Mouse (Mus musculus): ENCODE results near the gene Diaph2. TPM values are rescaled to one million over a fixed set of nuclear protein-coding genes. Genes with fewer than 3 reads are reported as not detected.
"Not testable (repeated sequence)": the region's sequence is repeated elsewhere in the genome, so short reads cannot be mapped to it uniquely, and the experiment has no call there.

Diaph2 gene
- polyA plus RNA-seq, 1 experiment = 7.0 TPM

DNA sequence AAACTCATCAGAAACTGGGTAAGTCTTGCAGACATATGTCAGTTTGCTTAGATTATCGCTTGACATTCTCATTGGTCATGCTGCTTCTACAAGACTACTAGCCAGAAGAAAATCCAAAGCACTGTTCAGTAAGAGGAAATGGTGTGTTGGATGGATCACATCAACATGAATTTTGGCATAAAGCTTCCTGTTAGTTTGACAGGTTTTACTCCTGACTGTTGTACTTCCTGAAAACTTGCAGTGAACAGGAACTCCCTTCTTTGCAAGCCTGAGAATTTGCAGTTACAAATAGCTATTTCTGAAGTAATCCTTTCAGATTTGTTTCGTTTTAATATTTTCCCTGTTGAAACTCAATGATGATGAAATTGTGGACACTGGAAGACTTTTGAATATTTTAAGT is 32.3 kb downstream of the Diaph2 start:
- WGBS = 58% methylated on average over 2 of the region's 2 CpGs
- TF ChIP-seq CTCF (IDR thresholded peaks at IDR 0.05; ENCODE audit: insufficient read depth, low read length) (no peak), POLR2A (IDR thresholded peaks at IDR 0.05; ENCODE audit: borderline replicate concordance, extremely low read depth, low read depth, low read length) (no peak)
- no peak for DNase-seq

DNA sequence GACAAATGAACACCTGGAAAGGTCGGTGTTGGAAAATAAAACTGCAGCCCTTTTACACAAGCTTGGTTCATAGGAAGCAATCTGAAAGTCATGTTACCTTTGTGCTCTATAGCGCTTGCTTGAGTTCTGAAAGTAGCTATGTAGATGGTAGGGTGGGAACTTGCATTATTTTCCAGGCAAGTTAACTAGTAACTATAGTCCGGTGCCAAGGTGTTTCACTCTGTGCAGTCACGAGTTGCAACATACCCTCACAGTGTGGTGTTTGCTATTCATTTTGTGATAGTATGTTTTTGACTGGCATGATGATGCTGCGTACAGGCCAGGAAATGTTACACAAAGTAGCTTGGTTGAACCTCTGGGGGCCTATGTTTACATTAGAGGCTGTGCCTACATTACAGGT is 34.5 kb downstream of the Diaph2 start:
- H3K4me3 ChIP-seq (replicated peaks; ENCODE audit: extremely low read depth, low read depth, low read length) = no peak overlapping the region

More for the DNA sequence above, 32.3 kb downstream of the Diaph2 start:
- no peak overlapping the region for H3K4me3 ChIP-seq (replicated peaks; ENCODE audit: extremely low read depth, low read depth, low read length)
- H3K4me1 ChIP-seq (ENCODE audit: control insufficient read depth, insufficient read depth, low read length) = no peaks in the 10 kb centered on the region

DNA sequence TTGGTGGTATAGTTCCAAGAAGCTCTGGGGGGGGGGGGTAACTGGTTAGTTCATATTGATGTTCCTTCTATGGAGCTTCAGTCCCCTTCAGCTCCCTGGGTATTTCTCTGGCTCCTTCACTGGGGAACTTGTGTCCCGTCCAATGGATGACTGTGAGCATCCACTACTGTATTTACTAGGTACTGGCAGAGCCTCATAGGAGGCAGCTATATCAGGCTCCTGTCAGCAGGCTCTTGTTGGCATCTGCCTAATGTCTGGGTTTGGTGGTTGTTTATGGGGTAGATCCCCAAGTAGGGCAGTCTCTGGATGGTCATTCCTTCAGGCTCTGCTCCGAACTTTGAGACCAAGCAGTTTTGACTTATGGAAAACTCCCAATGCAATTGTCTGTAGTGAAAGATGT is 50.4 kb downstream of the Diaph2 start:
- DNase-seq; H3K4me3 ChIP-seq (replicated peaks; ENCODE audit: extremely low read depth, low read depth, low read length); H3K4me1 ChIP-seq (ENCODE audit: control insufficient read depth, insufficient read depth, low read length): not testable (repeated sequence)
- WGBS = 86% methylated on average over 2 of the region's 2 CpGs

More for the DNA sequence above, 34.5 kb downstream of the Diaph2 start:
- no peak for TF ChIP-seq POLR2A (IDR thresholded peaks at IDR 0.05; ENCODE audit: borderline replicate concordance, extremely low read depth, low read depth, low read length)
- TF ChIP-seq CTCF (IDR thresholded peaks at IDR 0.05; ENCODE audit: insufficient read depth, low read length) = no peak
- DNase-seq = no peak
- 71% methylated on average over 5 of the region's 5 CpGs for WGBS
- no peaks in the 10 kb centered on the region for H3K4me1 ChIP-seq (ENCODE audit: control insufficient read depth, insufficient read depth, low read length)

GRCm38 (mm10) chrX:129831903-129832302 is 82.4 kb downstream of the Diaph2 start:
- Histone ChIP-seq H3K4me3 (replicated peaks; ENCODE audit: extremely low read depth, low read depth, low read length) (no peak overlapping the region), H3K4me1 (ENCODE audit: control insufficient read depth, insufficient read depth, low read length) (no peaks in the 10 kb centered on the region)
- TF ChIP-seq POLR2A (IDR thresholded peaks at IDR 0.05; ENCODE audit: borderline replicate concordance, extremely low read depth, low read depth, low read length) = no peak
- WGBS = 49% methylated on average over 2 of the region's 2 CpGs
- no peak for DNase-seq

GRCm38 (mm10) chrX:129833887-129834286 is 84.3 kb downstream of the Diaph2 start:
- no peak for DNase-seq
- TF ChIP-seq POLR2A (IDR thresholded peaks at IDR 0.05; ENCODE audit: borderline replicate concordance, extremely low read depth, low read depth, low read length) (no peak), CTCF (IDR thresholded peaks at IDR 0.05; ENCODE audit: insufficient read depth, low read length) (no peak)
- H3K4me1 ChIP-seq (ENCODE audit: control insufficient read depth, insufficient read depth, low read length) = no peaks in the 10 kb centered on the region
- H3K4me3 ChIP-seq (replicated peaks; ENCODE audit: extremely low read depth, low read depth, low read length) = no peak overlapping the region

DNA sequence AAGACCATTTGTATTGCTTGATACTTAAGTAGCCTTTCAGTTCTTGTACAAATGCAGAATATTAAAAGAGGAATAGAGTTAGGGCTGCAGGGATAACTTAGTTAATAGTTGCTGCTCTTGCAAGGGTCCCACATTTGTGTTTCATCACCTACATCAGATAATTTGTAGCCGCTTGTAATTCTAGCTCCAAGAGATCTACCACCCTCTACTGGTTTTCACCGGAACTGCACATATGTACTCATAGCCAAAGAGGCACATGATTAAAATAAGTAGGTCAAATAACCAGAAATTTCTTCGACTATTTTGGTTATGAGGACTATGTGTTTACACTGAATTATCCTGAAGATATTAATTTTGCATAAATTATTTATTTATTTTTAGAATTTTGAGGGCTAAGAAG is 134.9 kb downstream of the Diaph2 start:
- TF ChIP-seq CTCF (IDR thresholded peaks at IDR 0.05; ENCODE audit: insufficient read depth, low read length) (no peak), POLR2A (IDR thresholded peaks at IDR 0.05; ENCODE audit: borderline replicate concordance, extremely low read depth, low read depth, low read length) (no peak)
- Histone ChIP-seq H3K4me1 (ENCODE audit: control insufficient read depth, insufficient read depth, low read length) (no peaks in the 10 kb centered on the region), H3K4me3 (replicated peaks; ENCODE audit: extremely low read depth, low read depth, low read length) (no peak overlapping the region)
- 18% methylated on average over 3 of the region's 3 CpGs for WGBS
- DNase-seq = no peak

DNA sequence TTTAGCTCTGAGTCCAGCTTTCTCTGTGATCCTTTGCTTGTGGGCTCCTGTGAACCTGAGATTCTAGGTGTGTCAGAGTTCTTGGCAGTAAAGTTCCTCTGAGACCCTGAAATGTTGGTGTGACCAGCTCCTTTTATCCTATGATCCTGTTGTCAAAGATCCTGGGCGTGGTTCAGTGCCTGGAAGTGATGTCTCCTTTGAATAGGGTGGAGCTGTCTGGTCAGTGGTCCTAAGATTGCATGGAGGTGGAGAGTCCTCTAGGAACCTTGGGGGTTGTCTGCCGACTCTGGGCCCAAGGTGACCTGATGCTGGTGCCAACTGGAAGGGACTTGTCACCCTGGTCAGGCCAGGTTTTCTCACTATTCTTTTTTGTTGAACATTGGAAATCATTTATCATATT is 176.3 kb downstream of the Diaph2 start:
- H3K4me3 ChIP-seq (replicated peaks; ENCODE audit: extremely low read depth, low read depth, low read length) = no peak overlapping the region
- 84% methylated on average over 2 of the region's 2 CpGs for WGBS
- TF ChIP-seq POLR2A (IDR thresholded peaks at IDR 0.05; ENCODE audit: borderline replicate concordance, extremely low read depth, low read depth, low read length) (no peak), CTCF (IDR thresholded peaks at IDR 0.05; ENCODE audit: insufficient read depth, low read length) (no peak)
- H3K4me1 ChIP-seq (ENCODE audit: control insufficient read depth, insufficient read depth, low read length) = no peaks in the 10 kb centered on the region
- no peak for DNase-seq

GRCm38 (mm10) chrX:129974816-129975215 is 225.3 kb downstream of the Diaph2 start:
- 53% methylated on average over 4 of the region's 4 CpGs for WGBS
- no peaks in the 10 kb centered on the region for H3K4me1 ChIP-seq (ENCODE audit: control insufficient read depth, insufficient read depth, low read length)
- no peak overlapping the region for H3K4me3 ChIP-seq (replicated peaks; ENCODE audit: extremely low read depth, low read depth, low read length)
- no peak for DNase-seq
- TF ChIP-seq CTCF (IDR thresholded peaks at IDR 0.05; ENCODE audit: insufficient read depth, low read length) = no peak
- TF ChIP-seq POLR2A (IDR thresholded peaks at IDR 0.05; ENCODE audit: borderline replicate concordance, extremely low read depth, low read depth, low read length) = no peak

GRCm38 (mm10) chrX:130008210-130008609 is 258.7 kb downstream of the Diaph2 start:
- Histone ChIP-seq H3K4me1 (ENCODE audit: control insufficient read depth, insufficient read depth, low read length) (no peaks in the 10 kb centered on the region), H3K4me3 (replicated peaks; ENCODE audit: extremely low read depth, low read depth, low read length) (no peak overlapping the region)
- no peak for TF ChIP-seq POLR2A (IDR thresholded peaks at IDR 0.05; ENCODE audit: borderline replicate concordance, extremely low read depth, low read depth, low read length)
- TF ChIP-seq CTCF (IDR thresholded peaks at IDR 0.05; ENCODE audit: insufficient read depth, low read length) = no peak
- no peak for DNase-seq

GRCm38 (mm10) chrX:130019735-130020134 is 270.2 kb downstream of the Diaph2 start:
- 37% methylated on average over 1 of the region's 1 CpGs for WGBS
- no peak overlapping the region for H3K4me3 ChIP-seq (replicated peaks; ENCODE audit: extremely low read depth, low read depth, low read length)
- TF ChIP-seq POLR2A (IDR thresholded peaks at IDR 0.05; ENCODE audit: borderline replicate concordance, extremely low read depth, low read depth, low read length) (no peak), CTCF (IDR thresholded peaks at IDR 0.05; ENCODE audit: insufficient read depth, low read length) (no peak)
- no peak for DNase-seq
- H3K4me1 ChIP-seq (ENCODE audit: control insufficient read depth, insufficient read depth, low read length) = no peaks in the 10 kb centered on the region

DNA sequence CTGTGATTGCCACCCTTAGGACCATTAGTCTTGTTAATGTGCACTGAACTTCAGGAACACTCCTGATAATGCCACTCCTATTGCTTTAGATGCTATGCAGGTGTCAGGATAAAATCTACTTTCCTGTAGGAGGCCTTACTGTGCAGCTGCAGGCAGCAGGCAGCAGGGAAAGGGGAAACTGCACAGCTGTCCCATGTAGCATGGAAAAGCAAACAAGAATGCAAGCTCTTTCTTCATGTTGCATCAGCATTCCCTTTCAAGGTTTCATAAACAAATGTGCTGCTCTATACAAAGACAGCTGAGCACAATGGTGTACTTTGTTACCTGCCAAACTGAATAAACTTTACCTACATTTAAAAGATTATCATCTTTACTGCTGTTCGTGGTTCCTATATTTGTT is 295.0 kb downstream of the Diaph2 start:
- no peak overlapping the region for H3K4me3 ChIP-seq (replicated peaks; ENCODE audit: extremely low read depth, low read depth, low read length)
- no peaks in the 10 kb centered on the region for H3K4me1 ChIP-seq (ENCODE audit: control insufficient read depth, insufficient read depth, low read length)
- 52% methylated on average over 1 of the region's 1 CpGs for WGBS
- no peak for TF ChIP-seq POLR2A (IDR thresholded peaks at IDR 0.05; ENCODE audit: borderline replicate concordance, extremely low read depth, low read depth, low read length)
- no peak for TF ChIP-seq CTCF (IDR thresholded peaks at IDR 0.05; ENCODE audit: insufficient read depth, low read length)
- DNase-seq = no peak
